Mouse (Mus musculus) forebrain, embryonic 15.5 days (tissue): ENCODE results near the gene Ltc4s. TPM values are rescaled to one million over a fixed set of nuclear protein-coding genes. Genes with fewer than 3 reads are reported as not detected.

Source experiments
- ATAC-seq: fragments of 200-750 bp; cut with Nextera tagmentation; replicated peaks from 2 replicates; pipeline ENCODE4 v1.8.0; 2017; ENCODE audit warnings: mild to moderate bottlenecking, moderate TSS enrichment, moderate library complexity
- H3K27ac ChIP-seq: fragments of 300-500 bp; sonication (generic); replicated peaks from 2 replicates; pipeline ENCODE4 v1.5.1; 2015; ENCODE audit warnings: mild to moderate bottlenecking, inconsistent platforms
- H3K27me3 ChIP-seq: fragments of 300-500 bp; sonication (generic); 2 replicates; pipeline ENCODE4 v1.6.1; 2015; ENCODE audit warnings: inconsistent platforms
- H3K36me3 ChIP-seq: fragments of 300-500 bp; sonication (generic); 2 replicates; pipeline ENCODE4 v1.6.1; 2015; ENCODE audit warnings: mild to moderate bottlenecking, inconsistent platforms
- H3K4me1 ChIP-seq: fragments of 300-500 bp; sonication (generic); 2 replicates; pipeline ENCODE4 v1.6.1; 2015; ENCODE audit warnings: inconsistent platforms
- H3K4me2 ChIP-seq: fragments of 300-500 bp; sonication (generic); replicated peaks from 2 replicates; pipeline ENCODE4 v1.6.1; 2015; ENCODE audit warnings: mild to moderate bottlenecking, inconsistent platforms
- H3K4me3 ChIP-seq: fragments of 300-500 bp; sonication (generic); 2 replicates; pipeline ENCODE4 v1.5.1; 2015; ENCODE audit warnings: mild to moderate bottlenecking, inconsistent platforms
- H3K9ac ChIP-seq: fragments of 300-500 bp; sonication (generic); replicated peaks from 2 replicates; pipeline ENCODE4 v1.6.1; 2015; ENCODE audit warnings: mild to moderate bottlenecking, inconsistent platforms
- H3K9me3 ChIP-seq: fragments of 300-500 bp; sonication (generic); 2 replicates; pipeline ENCODE4 v1.6.1; 2016; ENCODE audit warnings: inconsistent platforms
- WGBS: fragments of 180-500 bp; shearing (Covaris S2); methylation state at CpG from one replicate; pipeline ENCODE4 v1.1.7; 2015; ENCODE audit warnings: mixed read lengths; 5-methylcytosine and 5-hydroxymethylcytosine counted together
- polyA plus RNA-seq: library from polyadenylated mRNA; unstranded; fragments of >200 nt; fragmentation: Nextera tagmentation; extraction: Ambion mirVana; gene quantifications from 2 replicates; pipeline ENCODE4 v1.2.1, GENCODE M21; 2015

Ltc4s gene
- polyA plus RNA-seq, 1 experiment from 2014 or later, result 2.4 TPM

DNA sequence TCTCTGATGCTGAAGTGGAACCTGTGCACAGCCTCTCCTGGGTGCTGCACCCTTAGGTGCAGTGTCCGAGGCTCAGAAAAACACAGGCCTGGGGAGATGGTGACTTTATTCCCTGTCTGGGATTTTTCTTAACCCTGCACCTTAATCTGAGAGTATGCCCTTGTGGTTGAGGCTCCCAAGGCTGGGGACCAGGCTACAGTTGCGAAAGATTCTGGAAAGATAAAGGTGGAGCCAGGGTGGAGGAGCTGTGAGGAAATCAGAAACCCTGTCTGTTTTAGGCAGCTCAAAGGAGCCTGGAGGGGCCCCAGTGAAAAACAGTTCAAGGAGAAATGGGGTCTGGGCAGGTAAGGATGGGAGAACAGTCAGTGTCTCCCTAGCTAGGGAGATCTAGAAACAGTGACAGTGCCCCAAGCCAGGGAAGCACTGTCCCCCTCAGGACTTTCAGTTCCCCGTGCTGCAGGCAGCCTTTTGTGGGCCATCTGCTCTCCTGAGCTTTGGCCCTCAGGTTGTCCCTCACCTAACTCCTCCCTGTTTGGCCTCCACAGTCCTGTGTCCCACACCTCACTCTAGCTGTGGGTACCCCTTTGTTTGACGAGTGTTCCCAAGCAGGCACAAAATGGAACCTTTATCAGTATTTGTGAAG is 21.6 kb downstream of the Ltc4s start:
- Histone ChIP-seq H3K36me3 (no peaks in the 10 kb centered on the region), H3K4me1 (peaks cover 11% of the 10 kb centered on the region; the same call in 1 of the 2 replicates), H3K27ac (no peak overlapping the region), H3K9me3 (no peaks in the 10 kb centered on the region), H3K4me3 (no peak overlapping the region), H3K9ac (no peak overlapping the region), H3K27me3 (no peaks in the 10 kb centered on the region), H3K4me2 (no peak overlapping the region)
- 77% methylated on average over 4 of the region's 4 CpGs for WGBS
- ATAC-seq, result no peak

DNA sequence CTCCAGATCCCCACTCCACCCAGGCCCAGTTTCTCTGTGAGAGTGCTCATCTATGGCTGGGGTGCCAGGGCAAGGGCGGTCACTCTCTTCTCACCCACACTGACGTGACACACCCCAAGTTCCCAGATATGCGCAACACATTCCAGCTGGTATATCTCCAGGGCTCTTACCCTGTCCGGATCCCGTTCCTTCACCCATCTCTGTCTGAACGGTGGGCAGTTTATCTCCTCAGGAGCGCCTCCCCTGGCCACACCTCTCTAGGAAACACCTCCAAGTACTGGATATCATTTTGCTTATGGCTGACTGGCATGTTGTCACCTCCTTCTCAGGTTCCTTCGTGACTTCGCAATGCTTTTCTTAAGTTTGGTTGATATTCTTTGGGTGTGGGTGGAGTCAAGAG is 22.8 kb downstream of the Ltc4s start:
- Histone ChIP-seq H3K9me3 (no peaks in the 10 kb centered on the region), H3K9ac (no peak overlapping the region), H3K4me3 (no peak overlapping the region), H3K27ac (no peak overlapping the region), H3K27me3 (no peaks in the 10 kb centered on the region), H3K4me1 (peaks cover 16% of the 10 kb centered on the region), H3K4me2 (0 out of 2 replicates have a peak overlapping the region, but pooled peaks have one; percentile 5), H3K36me3 (no peaks in the 10 kb centered on the region)
- 28% methylated on average over 9 of the region's 9 CpGs for WGBS
- ATAC-seq, result no peak

DNA sequence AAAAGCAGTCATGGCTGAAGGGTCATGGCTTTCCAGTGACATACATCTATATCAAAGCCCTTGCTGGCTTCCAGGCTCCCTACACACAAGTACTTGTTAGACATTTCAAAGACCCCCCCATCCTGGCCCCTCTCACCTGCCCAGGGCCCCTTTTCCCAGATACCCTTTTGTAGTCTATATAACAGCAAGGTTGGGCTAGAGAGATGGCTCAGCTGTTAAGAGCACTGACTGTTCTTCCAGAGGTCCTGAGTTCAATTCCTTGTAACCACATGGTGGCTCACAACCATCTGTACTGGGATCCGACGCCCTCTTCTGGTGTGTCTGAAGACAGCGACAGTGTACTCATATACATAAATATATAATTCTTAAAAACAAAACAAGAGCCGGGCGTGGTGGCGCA is 23.8 kb downstream of the Ltc4s start:
- H3K9ac ChIP-seq, result no peak overlapping the region
- WGBS, result 93% methylated on average over 6 of the region's 6 CpGs
- peaks cover 18% of the 10 kb centered on the region for H3K4me1 ChIP-seq
- H3K27ac ChIP-seq, result no peak overlapping the region
- H3K27me3 ChIP-seq, result no peaks in the 10 kb centered on the region
- H3K36me3 ChIP-seq, result no peaks in the 10 kb centered on the region
- no peak overlapping the region for H3K4me3 ChIP-seq
- no peak for ATAC-seq
- H3K9me3 ChIP-seq, result no peaks in the 10 kb centered on the region
- H3K4me2 ChIP-seq, result no peak overlapping the region

DNA sequence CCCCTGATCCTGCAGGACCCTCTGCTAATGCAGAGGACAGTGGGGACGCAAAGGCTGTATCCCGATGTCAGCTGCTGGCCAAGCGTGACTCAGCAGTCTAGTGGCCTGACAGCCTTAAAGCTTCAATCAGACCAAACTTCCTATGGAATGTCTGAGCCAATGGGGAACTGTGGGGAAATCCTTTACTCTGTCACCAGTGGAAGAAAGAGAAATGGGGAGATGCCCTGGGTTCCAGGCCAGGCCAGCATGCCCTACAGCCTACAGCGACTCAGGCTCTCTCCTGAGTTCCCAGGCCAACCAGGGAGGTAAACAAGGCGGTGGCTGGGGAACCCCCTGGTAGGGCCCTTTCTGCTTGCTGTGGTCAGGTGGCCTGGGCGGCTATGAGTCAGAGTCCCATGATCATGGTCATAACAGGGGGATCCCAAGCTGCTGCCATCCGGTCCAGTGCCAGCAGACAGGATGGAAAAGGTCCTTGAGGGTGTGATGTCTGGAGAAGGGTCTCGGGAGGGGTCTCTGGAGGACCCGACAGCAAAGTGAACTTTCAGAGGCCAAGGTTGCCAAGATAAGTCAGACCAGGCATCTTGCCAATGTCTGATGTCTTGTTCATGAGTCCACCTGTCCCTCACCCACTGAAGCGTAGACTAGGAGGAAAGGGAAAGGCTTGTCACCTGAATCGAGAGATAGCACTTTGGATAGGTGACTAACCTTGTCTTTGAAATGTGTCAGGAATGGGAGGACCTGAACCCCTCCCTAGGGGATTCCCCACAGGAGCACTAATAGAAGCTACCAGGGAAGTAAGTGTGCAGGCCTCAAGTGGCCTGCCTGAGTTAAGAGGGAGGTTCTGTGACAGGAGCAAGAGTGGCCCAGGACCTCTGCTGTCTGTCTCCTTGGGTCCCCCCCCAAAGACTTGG is 25.3 kb downstream of the Ltc4s start:
- no peak for ATAC-seq
- H3K4me2 ChIP-seq, result no peak overlapping the region
- H3K4me3 ChIP-seq, result no peak overlapping the region
- H3K9ac ChIP-seq, result no peak overlapping the region
- H3K9me3 ChIP-seq, result no peaks in the 10 kb centered on the region
- H3K36me3 ChIP-seq, result no peaks in the 10 kb centered on the region
- H3K27me3 ChIP-seq, result no peaks in the 10 kb centered on the region
- 66% methylated on average over 11 of the region's 11 CpGs for WGBS
- peaks cover 28% of the 10 kb centered on the region for H3K4me1 ChIP-seq
- no peak overlapping the region for H3K27ac ChIP-seq

DNA sequence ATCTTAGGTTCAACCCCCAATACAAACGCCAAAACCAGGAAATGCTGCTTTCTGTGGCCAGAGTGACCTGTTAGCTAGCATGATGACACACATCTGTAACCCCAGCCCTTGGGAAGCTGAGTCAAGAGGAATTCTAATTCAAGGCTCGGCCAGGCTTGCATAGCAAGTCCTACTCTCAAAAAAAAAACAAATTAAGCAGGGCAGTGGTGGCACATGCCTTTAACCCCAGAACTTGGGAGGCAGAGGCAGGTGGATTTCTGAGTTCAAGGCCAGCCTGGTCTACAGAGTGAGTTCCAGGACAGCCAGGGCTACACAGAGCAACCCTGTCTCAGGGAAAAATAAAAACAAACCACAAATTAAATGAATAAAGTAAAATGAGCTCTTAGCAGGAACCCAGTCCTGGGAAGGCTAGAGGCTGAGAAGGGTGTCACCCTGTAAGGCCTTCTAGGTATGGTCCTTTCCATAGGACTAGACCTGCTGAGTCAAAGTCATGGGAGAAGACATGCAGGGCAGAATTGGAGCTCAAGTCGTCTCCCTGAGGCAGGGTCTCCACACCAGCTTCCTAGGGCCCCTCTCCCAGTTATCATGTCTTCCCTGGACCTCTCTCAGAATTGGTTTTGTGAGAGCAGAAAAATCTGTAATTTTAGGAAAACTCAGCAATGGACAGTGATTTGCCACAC is 26.2 kb downstream of the Ltc4s start:
- peaks cover 5% of the 10 kb centered on the region for H3K36me3 ChIP-seq
- no peaks in the 10 kb centered on the region for H3K27me3 ChIP-seq
- no peak overlapping the region for H3K27ac ChIP-seq
- no peak overlapping the region for H3K9ac ChIP-seq
- H3K9me3 ChIP-seq, result no peaks in the 10 kb centered on the region
- H3K4me1 ChIP-seq, result peaks cover 31% of the 10 kb centered on the region
- no peak overlapping the region for H3K4me3 ChIP-seq
- ATAC-seq, result no peak
- WGBS, result 74% methylated on average over 3 of the region's 3 CpGs
- H3K4me2 ChIP-seq, result no peak overlapping the region

DNA sequence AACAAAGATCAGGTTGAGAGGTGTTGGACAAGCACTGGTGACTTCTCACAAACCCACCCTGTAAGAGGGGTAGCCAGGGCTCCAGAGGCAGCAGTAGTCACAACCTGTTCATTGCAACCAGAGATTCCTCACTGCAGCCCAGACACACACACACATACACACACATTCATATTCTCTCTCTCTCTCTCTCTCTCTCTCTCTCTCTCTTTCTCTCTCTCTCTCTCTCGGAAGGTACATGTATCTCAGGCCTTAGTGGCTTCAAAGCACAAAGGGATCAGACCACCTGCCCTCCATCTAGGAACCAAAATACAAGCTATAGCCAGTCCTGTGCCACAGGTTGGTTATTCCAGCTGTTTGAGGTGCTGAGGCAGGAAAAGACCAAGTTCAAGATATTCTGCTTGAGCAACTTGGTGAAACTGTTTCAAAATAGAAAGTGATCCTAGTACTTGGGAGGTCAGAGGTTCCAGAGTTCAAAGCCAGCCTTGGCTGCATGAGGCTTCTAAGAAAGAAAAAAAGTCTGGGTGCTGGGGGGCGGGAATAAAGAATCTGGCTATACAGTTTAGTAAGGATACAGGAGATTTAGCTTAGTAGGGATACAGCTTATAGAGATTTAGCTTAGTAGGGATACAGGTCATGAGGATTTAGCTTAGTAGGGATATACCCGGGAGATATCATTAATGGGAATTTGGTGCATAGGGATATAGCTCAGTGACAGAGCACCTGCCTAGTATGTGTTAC is 26.9 kb downstream of the Ltc4s start:
- Histone ChIP-seq H3K36me3 (peaks cover 12% of the 10 kb centered on the region), H3K27me3 (no peaks in the 10 kb centered on the region), H3K9me3 (no peaks in the 10 kb centered on the region), H3K27ac (peak overlapping the region; percentile 95; the same call in 1 of the 2 replicates), H3K9ac (no peak overlapping the region), H3K4me2 (peak overlapping the region; percentile 56), H3K4me3 (peak overlapping the region; percentile 90; the same call in 1 of the 2 replicates), H3K4me1 (peaks cover 31% of the 10 kb centered on the region)
- 85% methylated on average over 3 of the region's 3 CpGs for whole genome bisulfite sequencing
- ATAC-seq, result no peak

DNA sequence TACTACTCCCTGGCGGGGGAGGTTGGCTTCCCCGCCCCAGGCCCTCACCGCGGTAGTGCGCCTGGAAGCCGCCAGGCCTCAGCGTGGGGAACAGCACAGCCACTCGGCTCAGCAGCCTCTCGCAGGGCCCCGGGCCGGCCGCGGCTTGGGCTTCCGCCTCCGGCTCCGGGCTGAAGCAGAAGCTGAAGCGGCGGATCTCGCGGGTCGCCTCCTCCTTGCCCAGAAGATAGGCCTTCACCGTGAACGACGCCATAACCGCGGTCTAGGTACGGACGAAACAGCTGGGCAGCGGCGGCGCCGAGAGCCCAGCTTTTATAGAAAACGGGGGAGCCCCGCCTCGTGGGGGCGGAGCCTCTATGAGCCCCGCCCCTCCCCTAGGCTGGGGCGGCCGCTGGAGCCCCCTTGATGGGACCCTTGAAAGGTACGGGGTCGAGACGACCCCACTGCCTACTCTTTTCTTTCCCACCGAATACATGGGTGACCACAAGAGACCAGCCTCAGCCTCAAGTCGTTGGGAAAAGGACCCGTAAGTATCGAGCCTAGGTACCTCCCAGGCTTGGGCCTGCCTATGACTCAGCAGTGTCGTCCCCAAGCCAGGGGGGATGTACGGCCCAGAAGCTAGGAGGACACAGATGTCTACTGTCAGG is 27.8 kb downstream of the Ltc4s start, which contains the start of the genes Sqstm1 and Mgat4b:
TSS of gene Sqstm1 (minus strand) at position 323 of the 647 bp plus-strand sequence.
TSS of gene Mgat4b (plus strand) at position 386 of the 647 bp plus-strand sequence.
- Histone ChIP-seq H3K4me3 (peak within 1 kb of the TSS; percentile 90), H3K27ac (peak within 1 kb of the TSS; percentile 95), H3K27me3 (no peaks in the 10 kb centered on the region), H3K4me1 (peaks cover 30% of the 10 kb centered on the region), H3K9me3 (no peaks in the 10 kb centered on the region), H3K4me2 (peak within 1 kb of the TSS; percentile 56), H3K9ac (peak within 1 kb of the TSS; percentile 93), H3K36me3 (peaks cover 20% of the 10 kb centered on the region)
- WGBS, result under 1% methylated on average over 48 of the region's 48 CpGs
- peak; percentile 76 for ATAC-seq

DNA sequence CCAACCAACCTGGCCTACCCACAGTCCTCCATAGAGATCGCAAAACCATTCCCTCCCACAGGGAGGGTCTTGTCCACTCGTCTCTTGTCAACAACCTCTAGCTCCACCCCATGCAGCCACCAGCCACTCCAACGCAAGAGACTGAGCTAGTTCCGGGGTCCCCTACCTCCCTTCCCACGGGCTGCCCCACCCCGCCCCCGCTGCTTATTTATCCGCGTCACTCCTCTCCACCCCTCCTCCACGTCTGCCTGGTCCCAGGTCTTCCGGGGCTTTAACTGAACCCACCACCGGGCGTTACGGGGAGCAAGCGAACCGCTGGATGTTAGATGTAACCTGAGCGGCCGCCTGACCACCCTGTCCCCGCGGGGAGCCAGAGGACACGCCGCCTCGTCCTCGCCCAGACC is 28.3 kb downstream of the Ltc4s start:
- Histone ChIP-seq H3K27ac (peak overlapping the region; percentile 95), H3K4me1 (peaks cover 25% of the 10 kb centered on the region), H3K27me3 (no peaks in the 10 kb centered on the region), H3K4me2 (peak overlapping the region; percentile 56), H3K9ac (peak overlapping the region; percentile 93), H3K9me3 (no peaks in the 10 kb centered on the region), H3K4me3 (peak overlapping the region; percentile 90), H3K36me3 (peaks cover 26% of the 10 kb centered on the region)
- ATAC-seq, result peak; percentile 94
- under 1% methylated on average over 24 of the region's 24 CpGs for WGBS

DNA sequence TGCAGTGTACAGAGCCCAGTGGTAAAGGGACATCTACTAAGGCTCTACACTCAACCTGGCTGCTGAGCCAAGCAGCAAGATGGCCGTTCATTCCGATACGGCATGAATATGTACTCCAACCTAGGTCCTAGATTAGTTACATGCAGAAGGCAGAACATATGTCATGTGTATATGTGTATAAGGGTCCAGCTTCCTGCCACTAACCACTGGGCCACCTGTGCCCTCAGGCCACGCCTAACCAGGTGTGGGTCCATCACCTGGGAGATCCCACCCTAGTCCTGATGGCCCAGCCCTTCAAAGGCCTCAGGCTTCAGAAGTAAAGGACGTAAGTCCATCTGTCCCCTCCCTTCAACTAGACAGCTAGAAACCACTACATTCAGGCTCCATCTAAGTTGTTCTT is 30.4 kb downstream of the Ltc4s start:
- no peak overlapping the region for H3K4me2 ChIP-seq
- H3K36me3 ChIP-seq, result peaks cover 43% of the 10 kb centered on the region
- H3K4me1 ChIP-seq, result peaks cover 22% of the 10 kb centered on the region
- H3K4me3 ChIP-seq, result no peak overlapping the region
- WGBS, result 96% methylated on average over 5 of the region's 5 CpGs
- no peak for ATAC-seq
- H3K9me3 ChIP-seq, result no peaks in the 10 kb centered on the region
- H3K27ac ChIP-seq, result no peak overlapping the region
- H3K27me3 ChIP-seq, result no peaks in the 10 kb centered on the region
- H3K9ac ChIP-seq, result no peak overlapping the region

DNA sequence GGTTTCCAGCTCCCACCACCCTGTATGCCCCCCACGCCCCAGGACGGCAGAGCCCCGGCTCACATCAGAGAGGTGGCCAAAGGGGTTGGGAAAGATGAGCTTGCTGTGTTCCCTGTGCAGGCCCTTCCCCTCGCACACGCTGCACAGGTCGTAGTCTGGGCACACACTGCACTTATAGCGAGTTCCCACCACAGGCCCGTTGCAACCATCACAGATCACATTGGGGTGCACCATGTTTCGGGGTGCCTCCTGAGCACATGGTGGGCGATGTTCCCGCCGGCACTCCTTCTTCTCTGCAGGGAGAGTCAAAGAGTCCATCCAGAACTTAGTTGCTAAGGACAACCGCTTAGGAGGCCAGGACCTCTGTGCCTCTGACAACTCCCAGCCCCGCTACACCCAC is 31.1 kb downstream of the Ltc4s start:
- WGBS, result 96% methylated on average over 14 of the region's 14 CpGs
- no peak overlapping the region for H3K9ac ChIP-seq

DNA sequence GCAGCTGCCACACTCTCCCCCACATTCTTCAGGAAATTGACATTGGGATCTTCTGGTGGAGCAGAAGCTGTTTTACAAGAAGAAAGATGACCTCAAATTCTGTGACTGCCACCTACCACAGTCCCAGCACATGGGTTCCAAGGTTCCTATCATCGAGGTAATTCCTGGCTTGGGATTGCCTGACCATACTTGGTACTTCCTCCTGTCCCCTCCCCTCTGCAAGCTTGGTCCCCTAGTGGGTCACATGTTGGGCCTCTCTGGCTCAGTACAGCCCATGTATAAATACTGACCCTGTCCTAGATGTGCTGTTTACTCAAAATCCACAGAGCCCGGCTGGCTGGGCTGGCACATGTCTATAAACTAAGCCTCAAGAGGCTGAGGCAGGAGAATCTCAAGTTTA is 32.4 kb downstream of the Ltc4s start:
- Histone ChIP-seq H3K9me3 (no peaks in the 10 kb centered on the region), H3K9ac (no peak overlapping the region), H3K4me1 (peaks cover 18% of the 10 kb centered on the region), H3K27ac (no peak overlapping the region), H3K4me2 (no peak overlapping the region), H3K27me3 (no peaks in the 10 kb centered on the region), H3K36me3 (peaks cover 63% of the 10 kb centered on the region), H3K4me3 (no peak overlapping the region)
- no peak for ATAC-seq
- 94% methylated on average over 2 of the region's 2 CpGs for WGBS

More for the DNA sequence above, 31.1 kb downstream of the Ltc4s start:
- H3K4me2 ChIP-seq, result no peak overlapping the region
- no peaks in the 10 kb centered on the region for H3K9me3 ChIP-seq
- peaks cover 20% of the 10 kb centered on the region for H3K4me1 ChIP-seq
- H3K4me3 ChIP-seq, result no peak overlapping the region
- peaks cover 50% of the 10 kb centered on the region for H3K36me3 ChIP-seq
- ATAC-seq, result no peak
- H3K27me3 ChIP-seq, result no peaks in the 10 kb centered on the region
- H3K27ac ChIP-seq, result no peak overlapping the region
